Mouse (Mus musculus) liver, adult 2 months (tissue): ENCODE results near the gene Amh.

Experiments
- CTCF ChIP-seq: fragments of 200-500 bp; IDR thresholded peaks from 2 replicates; pipeline ENCODE4 v1.5.1; 2011; ENCODE audit warnings: low read depth, low read length, control low read depth
- POLR2A ChIP-seq: fragments of 200-500 bp; IDR thresholded peaks from 2 replicates; pipeline ENCODE4 v1.6.1; 2011; ENCODE audit warnings: low read length, control low read depth; ENCODE audit not compliant: insufficient read depth; ENCODE audit errors: extremely low read depth

- no peak for TF ChIP-seq POLR2A
- TF ChIP-seq CTCF = no peak
These were observed 19.1 kb upstream of the Amh start for GRCm38 (mm10) chr10:80785963-80786362.
